Mouse (Mus musculus) E14TG2a.4 (cell line): ENCODE measurements around the gene Slc39a8.

Experiments
- CTCF ChIP-seq: conservative IDR thresholded peaks from 2 replicates; pipeline ENCODE4 v1.5.1; 2014; ENCODE audit warnings: low read length
- NANOG ChIP-seq: IDR thresholded peaks from 2 replicates; pipeline ENCODE4 v1.6.1; 2014; ENCODE audit warnings: borderline replicate concordance, low read length, mixed read lengths
- POU5F1 ChIP-seq: IDR thresholded peaks from 2 replicates; pipeline ENCODE4 v1.6.1; 2014; ENCODE audit warnings: low read length, borderline replicate concordance

- no peak for TF ChIP-seq NANOG
- no peak for TF ChIP-seq CTCF
- no peak for TF ChIP-seq POU5F1
Measured at GRCm38 (mm10) chr3:135889401-135889800, 64.3 kb downstream of the Slc39a8 start.
